Comparison of ENCODE assay signal across 24 mouse cellular contexts in the genomic region with DNA sequence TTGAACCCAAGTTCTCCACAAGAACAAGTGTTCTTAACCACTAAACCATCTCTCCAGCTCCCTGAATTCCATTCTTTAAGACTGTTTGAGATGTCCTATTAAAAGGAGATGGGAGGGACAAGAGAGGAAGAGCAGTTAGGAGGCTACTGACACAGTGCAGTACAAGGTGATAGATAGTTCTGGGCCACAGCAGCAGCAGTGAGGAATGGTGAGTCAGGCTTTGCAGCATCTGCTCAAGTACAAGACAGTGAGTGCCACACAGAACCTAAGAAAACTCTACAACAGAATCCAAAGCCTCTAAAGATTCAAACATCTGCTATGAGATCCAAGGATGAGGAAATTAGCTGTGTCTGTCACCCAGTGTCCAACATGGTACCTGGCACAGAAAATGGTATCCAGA. TPM values are rescaled to one million over a fixed set of nuclear protein-coding genes. Genes with fewer than 3 reads are reported as not detected.
"Had no signal": no experiment of that assay in that cellular context is flagged by ENCODE, and none has a peak within 500 bp of the region (broad histone marks: within the 10 kb centered on the region; RNA-seq: fewer than 3 reads in every experiment).

No protein-coding gene starts in this region.

- H3K36me3 ChIP-seq: heart, embryonic 15.5 days; hindbrain, embryonic 13.5 days; hindbrain, embryonic 15.5 days; limb, embryonic 10.5 days; liver, embryonic 13.5 days; liver, embryonic 15.5 days had no signal

- H3K27me3 ChIP-seq: heart, embryonic 13.5 days; heart, embryonic 15.5 days; hindbrain, embryonic 13.5 days; hindbrain, embryonic 15.5 days; kidney, embryonic 15.5 days; limb, embryonic 12.5 days; liver, embryonic 13.5 days; liver, embryonic 15.5 days had no signal

- ATAC-seq: hindbrain, postnatal 0 days; intestine, embryonic 16.5 days had no signal

- DNase-seq: gastrocnemius, postnatal 14 days; gastrocnemius, postnatal 36 days; heart, adult 11 months; heart, adult 2 months; heart, postnatal 14 days; heart, postnatal 36 days; kidney, adult 11 months; kidney, adult 2 months; kidney, adult 9 months; kidney, postnatal 14 days; kidney, postnatal 36 days; liver; liver, embryonic 13.5 days had no signal

- H3K27ac ChIP-seq: heart, adult 2 months; heart, embryonic 13.5 days; heart, embryonic 15.5 days; hindbrain, embryonic 13.5 days; hindbrain, embryonic 15.5 days; hindbrain, postnatal 0 days; kidney, embryonic 15.5 days; kidney, postnatal 0 days; limb, embryonic 10.5 days; limb, embryonic 12.5 days; liver, embryonic 13.5 days; liver, embryonic 15.5 days had no signal

- H3K4me1 ChIP-seq: hindbrain, embryonic 13.5 days; kidney, embryonic 15.5 days; limb, embryonic 10.5 days had no signal

- H3K9me3 ChIP-seq: hindbrain, embryonic 13.5 days; hindbrain, embryonic 15.5 days; limb, embryonic 10.5 days; liver, embryonic 13.5 days; liver, embryonic 15.5 days had no signal

- H3K4me3 ChIP-seq: heart, adult 2 months; heart, embryonic 13.5 days; heart, embryonic 15.5 days; hindbrain, embryonic 13.5 days; hindbrain, embryonic 15.5 days; kidney, embryonic 15.5 days; limb, embryonic 10.5 days; limb, embryonic 12.5 days; liver, embryonic 13.5 days; liver, embryonic 15.5 days had no signal

RNA-seq across cellular contexts. Expression of a gene that starts 52.4 kb away (rescaled TPM):
- total RNA-seq: hindbrain, postnatal 0 days had no signal
